Mouse (Mus musculus) natural killer cell, adult 2 months (primary cell): ENCODE results near the gene Anxa8.
A peak's percentile ranks its signal among the peaks of the same experiment; 100 is the strongest.

Source experiments
- DNase-seq, 2 experiments: peaks; one replicate each; pipeline ENCODE4 v3.0.0; 2022; ENCODE audit warnings: low spot score in 2 of 2

The Anxa8 gene

GRCm38 (mm10) chr14:34085731-34086130 is at the start of gene Anxa8:
TSS of gene Anxa8 (plus strand) at chr14:34085981.
- no peak for DNase-seq

DNA sequence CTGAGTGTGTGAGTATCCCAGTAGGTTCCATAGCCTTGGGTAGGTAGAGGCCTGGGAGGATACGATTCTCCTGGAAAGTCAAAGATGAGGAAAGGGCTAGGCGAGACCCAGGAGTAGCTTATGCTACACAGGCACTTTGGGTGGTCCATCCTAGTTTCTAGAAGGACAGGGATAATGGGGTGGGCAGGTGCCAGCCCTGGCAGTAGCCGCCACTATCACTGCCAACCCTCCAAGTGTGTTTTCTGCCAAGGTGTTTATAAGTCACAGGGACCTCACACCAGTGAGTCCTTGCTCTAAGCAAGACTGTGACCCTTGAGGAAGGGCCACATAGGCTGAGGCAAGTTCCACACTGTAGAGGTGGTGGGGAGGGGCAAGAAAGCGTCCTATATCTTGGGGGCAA is 44.5 kb upstream of the Anxa8 start:
- DNase-seq, result no peak

- DNase-seq, result no peak
Observed at GRCm38 (mm10) chr14:34043341-34043740, 42.4 kb upstream of the Anxa8 start.

GRCm38 (mm10) chr14:34050101-34050779 is 35.5 kb upstream of the Anxa8 start:
- DNase-seq, result no peak

GRCm38 (mm10) chr14:34052516-34052915 is 33.3 kb upstream of the Anxa8 start, which contains the start of gene Antxrl:
TSS of gene Antxrl (plus strand) at chr14:34052707.
- DNase-seq, result no peak

- no peak for DNase-seq
Observed at GRCm38 (mm10) chr14:34071665-34072064, 14.1 kb upstream of the Anxa8 start.

DNA sequence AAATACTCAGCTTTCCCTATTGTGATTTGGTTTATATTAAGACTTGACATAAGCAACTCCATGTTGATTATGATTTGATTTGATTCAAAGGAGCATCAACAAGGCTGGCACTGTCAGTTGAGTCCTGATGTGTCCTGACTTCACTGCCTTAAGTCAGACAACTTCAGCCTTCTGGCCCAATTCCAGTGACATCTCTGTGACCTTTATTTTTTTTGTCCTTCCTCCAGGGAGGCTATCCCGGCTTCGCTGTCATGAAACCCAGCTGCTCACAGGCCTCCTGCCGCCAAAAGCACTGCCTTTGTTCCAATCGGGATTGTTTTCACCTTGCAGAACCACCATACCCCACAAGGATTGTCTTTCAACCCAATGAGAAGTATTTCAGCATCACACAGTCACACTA is 10.4 kb upstream of the Anxa8 start:
- DNase-seq, result no peak

DNA sequence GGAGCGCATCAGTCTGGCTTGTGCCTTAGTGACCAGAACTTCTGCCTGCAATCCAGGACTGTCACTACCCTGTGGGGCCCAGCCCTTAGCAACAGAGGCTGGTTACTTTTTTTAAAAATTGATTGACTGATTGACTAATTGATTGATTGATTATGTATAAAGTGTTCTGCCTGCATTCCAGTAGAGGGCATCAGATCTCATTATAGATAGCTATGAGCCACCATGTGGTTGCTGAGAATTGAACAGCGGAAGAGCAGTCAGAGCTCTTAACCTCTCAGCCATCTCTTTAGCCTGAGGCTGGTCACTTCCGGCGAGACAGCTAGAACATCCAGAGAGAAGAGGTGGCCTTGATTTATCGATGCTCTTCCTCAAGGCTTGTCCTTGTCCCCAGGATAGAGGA is 8.6 kb upstream of the Anxa8 start:
- DNase-seq, result no peak

DNA sequence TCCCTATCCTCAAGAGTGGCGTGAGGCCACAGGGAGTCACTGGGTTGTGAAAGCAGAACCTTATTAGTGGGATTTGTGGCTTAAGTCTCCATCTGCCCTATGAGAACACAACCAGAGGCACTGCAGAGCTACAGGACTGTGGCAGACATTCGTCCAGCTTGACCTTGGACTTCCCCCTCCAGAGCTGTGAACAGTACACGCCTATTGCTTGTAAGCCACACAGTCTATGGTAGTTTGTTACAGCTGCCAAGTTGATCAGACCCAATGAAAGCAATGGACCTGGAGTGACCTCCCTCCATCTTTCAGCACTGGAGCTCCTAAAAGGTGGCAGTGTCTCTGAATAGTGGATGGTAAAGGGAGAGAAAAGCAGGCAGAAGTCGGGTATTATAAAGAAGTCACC is 7.5 kb upstream of the Anxa8 start:
- no peak for DNase-seq

GRCm38 (mm10) chr14:34080321-34080997 is 5.3 kb upstream of the Anxa8 start:
- peak; percentile 28 to 34 for DNase-seq

DNA sequence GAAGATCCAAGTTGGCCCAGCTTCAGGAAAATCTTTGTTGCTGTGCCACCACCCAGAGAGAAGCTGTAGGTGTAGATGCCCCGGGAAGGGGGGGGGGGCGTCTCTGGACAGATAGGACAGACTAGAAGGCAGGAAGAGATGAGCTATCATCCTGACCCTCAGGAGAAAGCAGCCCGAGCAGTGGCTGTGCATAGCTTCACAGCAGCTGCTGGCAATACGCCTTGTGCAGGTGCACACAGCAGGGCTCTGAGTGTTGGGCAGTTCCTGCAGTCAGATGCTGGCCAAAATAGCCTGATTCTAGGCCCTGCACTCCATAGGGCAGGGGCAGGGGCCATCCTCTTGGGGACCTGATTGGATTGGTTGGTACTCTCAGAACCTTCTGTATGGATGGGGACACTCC is 1.0 kb downstream of the Anxa8 start:
- no peak for DNase-seq

DNA sequence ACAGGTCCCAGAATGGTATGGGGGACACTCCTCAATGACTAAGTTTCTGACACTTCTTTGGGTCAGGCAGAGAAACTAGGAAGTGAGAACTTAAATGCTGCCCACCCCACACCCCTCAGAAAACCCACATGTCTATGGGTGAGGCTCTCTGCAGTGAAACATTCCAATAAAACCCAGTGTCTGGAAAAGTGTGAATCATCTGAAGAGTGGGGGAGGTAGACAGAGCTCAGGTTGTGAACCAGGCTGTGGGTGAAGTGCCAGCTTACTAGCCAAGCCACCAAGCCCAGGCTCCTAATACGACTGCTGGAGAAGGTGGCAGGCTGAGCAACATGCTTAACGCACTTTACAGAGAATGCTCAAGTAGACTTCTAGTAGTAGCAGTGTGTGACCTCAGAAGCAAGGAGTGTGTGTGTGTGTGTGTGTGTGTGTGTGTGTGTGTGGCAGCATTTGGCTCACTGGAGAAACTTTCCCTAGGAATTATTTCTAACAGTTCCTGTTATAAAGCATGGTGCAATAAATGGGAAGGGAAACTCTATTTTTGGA is 2.1 kb downstream of the Anxa8 start:
- no peak for DNase-seq

GRCm38 (mm10) chr14:34089796-34090195 is 4.0 kb downstream of the Anxa8 start:
- DNase-seq, result no peak

GRCm38 (mm10) chr14:34091475-34091874 is 5.7 kb downstream of the Anxa8 start:
- DNase-seq, result no peak

DNA sequence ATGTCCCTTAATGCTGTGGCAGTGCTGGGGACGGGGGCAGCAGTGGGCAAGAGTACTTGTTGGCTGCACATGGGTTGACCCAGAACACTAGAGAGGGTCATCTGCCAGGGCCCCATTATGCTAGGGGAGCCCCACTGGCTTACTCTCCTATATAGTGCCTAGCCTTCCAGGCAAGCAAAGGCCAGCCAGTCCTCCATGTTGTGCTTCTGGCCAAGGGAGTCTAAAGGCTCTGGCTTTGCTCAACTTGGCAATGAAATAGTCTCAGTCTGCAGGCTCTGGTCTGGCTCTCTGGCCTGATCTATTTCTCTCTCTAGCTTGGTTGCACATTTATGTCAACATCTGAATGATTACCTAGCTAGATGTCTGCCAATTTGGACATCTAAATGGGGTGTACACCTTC is 7.1 kb downstream of the Anxa8 start:
- DNase-seq, result no peak

DNA sequence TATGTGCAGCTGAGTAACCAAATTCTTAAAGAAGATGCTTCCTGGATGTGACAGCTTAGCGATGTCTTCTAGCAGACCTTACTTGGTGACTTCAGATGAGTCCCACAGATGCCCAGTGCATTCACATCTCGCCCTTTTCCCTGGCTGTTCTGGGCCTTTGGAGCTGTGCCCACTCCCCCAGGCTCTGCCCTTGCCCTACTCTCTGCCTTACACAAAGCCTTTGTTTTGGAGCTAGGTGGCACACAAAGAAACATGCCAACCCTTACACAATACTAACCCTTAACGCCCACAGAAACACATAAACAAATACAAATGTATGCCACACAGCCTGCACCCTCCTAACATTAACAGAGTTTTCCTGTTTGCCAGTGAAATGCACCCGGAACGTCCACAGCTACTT is 10.4 kb downstream of the Anxa8 start:
- DNase-seq, result no peak

DNA sequence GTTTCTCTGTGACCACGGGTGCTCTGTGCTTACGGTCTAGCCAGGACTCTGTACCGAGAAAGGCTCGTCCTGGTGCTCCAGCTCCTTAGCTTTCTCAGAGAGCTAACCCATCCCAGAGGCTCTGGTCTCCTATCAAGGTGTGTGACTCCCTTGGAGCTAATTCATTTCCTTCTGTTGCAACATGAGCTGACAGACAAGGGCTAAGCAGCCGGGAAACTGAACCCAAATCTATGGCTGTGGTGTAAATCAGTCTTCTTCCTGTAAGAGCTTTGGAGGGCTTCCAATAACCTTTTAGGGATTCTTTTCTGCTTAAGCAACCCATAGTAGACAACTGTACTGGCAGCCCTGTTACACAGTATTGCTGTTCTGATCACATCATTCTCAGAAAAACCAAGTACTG is 16.8 kb downstream of the Anxa8 start, which contains the start of gene A630023A22Rik:
TSS of gene A630023A22Rik (minus strand) at position 154 of the 400 bp plus-strand sequence.
- no peak for DNase-seq

- no peak for DNase-seq
Observed at GRCm38 (mm10) chr14:34103855-34104254, 18.1 kb downstream of the Anxa8 start.

- peak; percentile 22 to 43 for DNase-seq
Observed at GRCm38 (mm10) chr14:34104892-34105291, 19.1 kb downstream of the Anxa8 start.

- DNase-seq, result peak; percentile 12 to 21
Observed at GRCm38 (mm10) chr14:34106389-34107062, 20.7 kb downstream of the Anxa8 start.

DNA sequence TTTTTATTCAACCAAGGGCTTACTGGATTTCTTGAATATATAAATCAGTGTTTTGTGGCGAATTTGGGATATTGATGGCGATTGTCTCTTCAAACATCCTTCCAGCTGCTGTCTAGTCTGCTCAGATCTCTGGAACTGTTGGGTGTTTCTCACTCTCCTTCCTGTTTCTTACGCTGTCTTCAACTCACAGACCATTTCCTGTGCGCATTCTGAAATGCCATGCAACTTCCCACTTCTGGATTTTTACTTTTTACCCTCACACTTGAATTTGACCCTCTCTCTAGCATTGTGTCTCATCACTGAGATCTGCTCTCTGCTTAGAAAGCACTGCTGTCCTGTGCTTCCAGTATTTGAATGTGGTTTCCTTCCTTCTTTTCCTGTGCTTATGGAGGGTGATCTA is 21.8 kb downstream of the Anxa8 start:
- no peak for DNase-seq

DNA sequence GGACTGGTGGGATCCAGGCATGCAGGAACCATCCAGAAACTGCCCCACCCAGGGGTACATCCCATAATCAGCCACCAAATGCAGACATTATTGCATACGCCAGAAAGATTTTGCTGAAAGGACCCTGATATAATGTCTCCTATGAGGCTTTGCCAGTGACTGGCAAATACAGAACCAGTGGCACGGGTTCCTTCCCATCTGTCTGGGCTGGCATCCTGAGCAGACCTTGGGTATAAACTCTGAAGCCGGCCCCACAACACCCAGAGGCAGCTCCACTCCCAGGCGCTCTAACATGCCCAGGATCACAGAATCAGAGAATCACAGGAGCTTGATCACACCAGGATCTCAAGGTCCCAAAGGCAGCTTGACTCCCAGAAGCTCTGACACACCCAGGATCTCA is 28.5 kb downstream of the Anxa8 start:
- DNase-seq, result no peak
